Mouse (Mus musculus) limb, embryonic 12.5 days (tissue): ENCODE measurements around the gene Atp8a1. TPM values are rescaled to one million over a fixed set of nuclear protein-coding genes. Genes with fewer than 3 reads are reported as not detected.
"Not testable (repeated sequence)": the region's sequence is repeated elsewhere in the genome, so short reads cannot be mapped to it uniquely, and the experiment has no call there.

Experiments
- ATAC-seq: fragments of 200-750 bp; cut with Nextera tagmentation; 2 replicates; pipeline ENCODE4 v1.8.0; 2017; ENCODE audit warnings: low read depth, moderate TSS enrichment; ENCODE audit not compliant: insufficient number of reproducible peaks, insufficient read depth, low FRiP score, low TSS enrichment
- H3K27ac ChIP-seq: fragments of 300-500 bp; sonication (generic); 2 replicates; pipeline ENCODE4 v1.5.1; 2016; ENCODE audit warnings: mild to moderate bottlenecking, moderate library complexity
- H3K27me3 ChIP-seq: fragments of 300-500 bp; sonication (generic); 2 replicates; pipeline ENCODE4 v1.6.1; 2016; ENCODE audit warnings: mild to moderate bottlenecking, moderate library complexity
- H3K36me3 ChIP-seq: fragments of 300-500 bp; sonication (generic); 2 replicates; pipeline ENCODE4 v1.6.1; 2016; ENCODE audit warnings: mild to moderate bottlenecking, moderate library complexity
- H3K4me1 ChIP-seq: fragments of 300-500 bp; sonication (generic); replicated peaks from 2 replicates; pipeline ENCODE4 v1.6.1; 2016
- H3K4me2 ChIP-seq: fragments of 300-500 bp; sonication (generic); 2 replicates; pipeline ENCODE4 v1.6.1; 2016; ENCODE audit warnings: mild to moderate bottlenecking, moderate library complexity
- H3K4me3 ChIP-seq: fragments of 300-500 bp; sonication (generic); replicated peaks from 2 replicates; pipeline ENCODE4 v1.5.1; 2016; ENCODE audit warnings: mild to moderate bottlenecking
- H3K9ac ChIP-seq: fragments of 300-500 bp; sonication (generic); replicated peaks from 2 replicates; pipeline ENCODE4 v1.6.1; 2016; ENCODE audit warnings: mild to moderate bottlenecking, moderate library complexity
- H3K9me3 ChIP-seq: fragments of 300-500 bp; sonication (generic); 2 replicates; pipeline ENCODE4 v1.6.1; 2016; ENCODE audit warnings: mild to moderate bottlenecking, moderate library complexity
- WGBS: fragments of 180-500 bp; shearing (Covaris S2); methylation state at CpG from one replicate; pipeline ENCODE4 v1.1.7; 2016; 5-methylcytosine and 5-hydroxymethylcytosine counted together
- polyA plus RNA-seq: library from polyadenylated mRNA; unstranded; fragments of >200 nt; fragmentation: Nextera tagmentation; extraction: Ambion mirVana; gene quantifications from 2 replicates; pipeline ENCODE4 v1.2.1, GENCODE M21; 2016

Gene Atp8a1
- polyA plus RNA-seq, 1 experiment from 2014 or later: 7.2 TPM

DNA sequence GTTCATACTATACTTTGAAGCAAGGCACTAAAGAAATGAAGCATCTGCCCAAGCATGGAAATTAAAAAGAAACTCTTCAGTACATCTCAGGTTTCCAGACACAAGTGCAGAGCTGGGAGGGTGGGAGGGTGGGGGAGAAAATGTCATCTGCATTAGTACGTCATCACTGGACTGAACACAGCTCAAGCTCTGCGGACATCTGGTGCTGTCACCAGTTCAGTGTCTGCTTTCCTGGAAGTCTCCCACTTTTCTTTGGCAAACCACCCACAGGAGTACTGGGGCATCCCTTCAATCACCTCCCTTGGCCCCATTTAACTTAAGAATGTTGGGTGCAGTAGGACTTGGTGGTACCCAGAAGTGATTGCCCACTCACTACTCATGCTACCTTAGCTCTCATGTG is 22.6 kb downstream of the Atp8a1 start:
- ATAC-seq: no peak
- no peak overlapping the region for H3K27ac ChIP-seq
- WGBS: 81% methylated on average over 2 of the region's 2 CpGs

DNA sequence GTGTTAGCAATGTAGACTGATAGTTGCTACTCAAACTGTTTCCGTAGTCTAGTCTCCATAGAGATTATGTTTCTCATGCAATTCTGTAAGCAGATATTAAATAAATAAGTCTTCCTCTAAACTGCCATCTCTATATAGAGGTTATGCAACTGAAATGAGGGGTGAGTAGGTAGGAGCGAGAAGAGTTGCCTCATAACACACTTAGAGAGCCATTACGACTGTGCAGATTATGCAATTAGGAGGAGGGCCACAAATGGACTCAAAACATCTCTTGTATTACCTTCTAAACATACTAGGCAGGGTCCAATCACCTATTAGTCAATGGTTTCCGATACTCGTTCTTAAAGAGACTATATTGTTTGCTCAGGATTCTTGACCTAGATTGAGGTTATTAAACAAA is 23.5 kb downstream of the Atp8a1 start:
- H3K9ac ChIP-seq: no peak overlapping the region
- no peaks in the 10 kb centered on the region for H3K9me3 ChIP-seq
- no peaks in the 10 kb centered on the region for H3K4me1 ChIP-seq
- no peaks in the 10 kb centered on the region for H3K27me3 ChIP-seq
- no peak overlapping the region for H3K4me3 ChIP-seq
- no peaks in the 10 kb centered on the region for H3K36me3 ChIP-seq
- H3K4me2 ChIP-seq: no peak overlapping the region
- ATAC-seq: no peak
- H3K27ac ChIP-seq: no peak overlapping the region
- 83% methylated on average over 5 of the region's 5 CpGs for WGBS

More for the DNA sequence above, 22.6 kb downstream of the Atp8a1 start:
- no peaks in the 10 kb centered on the region for H3K9me3 ChIP-seq
- H3K4me3 ChIP-seq: no peak overlapping the region
- no peaks in the 10 kb centered on the region for H3K4me1 ChIP-seq
- no peaks in the 10 kb centered on the region for H3K36me3 ChIP-seq
- no peak overlapping the region for H3K4me2 ChIP-seq
- no peaks in the 10 kb centered on the region for H3K27me3 ChIP-seq
- H3K9ac ChIP-seq: no peak overlapping the region

DNA sequence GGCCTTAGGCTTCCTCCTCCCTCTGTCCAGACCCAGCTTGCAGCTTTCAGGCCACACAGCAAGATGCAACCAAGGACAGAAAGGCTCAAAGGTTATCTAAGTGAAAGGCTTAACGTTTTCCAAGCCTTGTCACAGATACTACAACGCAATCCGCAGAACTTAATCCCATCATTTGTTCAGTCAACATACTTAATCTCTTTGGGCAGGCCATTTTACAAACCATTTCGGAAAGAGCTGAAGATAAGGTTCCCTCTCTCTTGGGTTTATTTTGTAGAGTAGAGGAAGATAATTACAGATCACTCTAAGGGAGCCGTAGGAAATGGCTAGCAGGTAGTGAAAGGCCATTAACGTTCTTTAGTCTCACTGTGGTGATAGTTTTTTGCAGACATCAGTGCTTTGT is 24.6 kb downstream of the Atp8a1 start:
- no peak overlapping the region for H3K4me3 ChIP-seq
- H3K9ac ChIP-seq: no peak overlapping the region
- H3K4me1 ChIP-seq: no peaks in the 10 kb centered on the region
- H3K4me2 ChIP-seq: no peak overlapping the region
- H3K36me3 ChIP-seq: no peaks in the 10 kb centered on the region
- ATAC-seq: no peak
- WGBS: 76% methylated on average over 6 of the region's 6 CpGs
- no peaks in the 10 kb centered on the region for H3K9me3 ChIP-seq
- H3K27me3 ChIP-seq: no peaks in the 10 kb centered on the region
- no peak overlapping the region for H3K27ac ChIP-seq

DNA sequence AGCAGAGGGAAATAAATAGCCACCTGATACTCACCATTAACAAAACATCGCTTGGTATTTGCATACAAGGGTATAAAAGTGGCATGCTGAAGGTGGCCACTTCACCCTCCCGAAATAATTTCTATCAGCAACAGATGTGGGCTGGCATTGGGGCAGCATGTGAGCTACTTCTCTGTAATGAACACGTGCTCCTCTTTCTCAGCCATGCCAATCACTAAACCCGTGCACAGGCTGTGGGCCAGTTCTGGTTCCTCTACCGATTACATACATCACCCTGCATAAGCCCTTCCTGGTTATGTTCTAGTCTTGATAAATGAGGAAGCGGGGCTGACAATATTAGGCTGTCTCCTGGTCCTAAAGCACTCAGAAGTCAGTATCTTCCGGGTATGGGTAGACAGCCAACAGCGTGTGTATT is 25.2 kb downstream of the Atp8a1 start:
- 83% methylated on average over 8 of the region's 8 CpGs for WGBS
- Histone ChIP-seq H3K4me2 (no peak overlapping the region), H3K27ac (no peak overlapping the region), H3K4me3 (no peak overlapping the region), H3K36me3 (no peaks in the 10 kb centered on the region), H3K9ac (no peak overlapping the region), H3K9me3 (no peaks in the 10 kb centered on the region), H3K4me1 (no peaks in the 10 kb centered on the region), H3K27me3 (no peaks in the 10 kb centered on the region)
- no peak for ATAC-seq

DNA sequence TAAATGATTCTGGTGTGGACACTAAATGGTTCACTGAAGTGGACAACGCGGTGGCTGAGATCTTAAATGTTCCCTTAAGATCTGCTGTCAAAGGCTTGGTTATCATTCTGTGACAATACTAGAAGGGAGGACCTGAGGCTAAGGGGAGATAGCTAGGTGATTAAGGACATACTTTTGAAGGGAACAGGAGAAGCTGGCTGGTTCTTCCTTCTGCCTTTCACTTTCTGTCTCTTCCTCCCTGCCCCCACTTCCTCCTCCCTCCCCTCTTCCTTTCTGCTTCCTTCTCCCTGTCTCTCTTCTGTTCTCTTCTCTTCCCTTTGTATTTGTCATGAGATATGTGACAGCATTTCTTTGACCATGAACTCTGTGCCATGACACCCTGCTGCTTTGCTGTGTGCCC is 26.0 kb downstream of the Atp8a1 start:
- no peaks in the 10 kb centered on the region for H3K9me3 ChIP-seq
- no peaks in the 10 kb centered on the region for H3K36me3 ChIP-seq
- H3K4me2 ChIP-seq: no peak overlapping the region
- no peak overlapping the region for H3K27ac ChIP-seq
- WGBS: 94% methylated on average over 2 of the region's 2 CpGs
- ATAC-seq: no peak
- no peak overlapping the region for H3K4me3 ChIP-seq
- no peaks in the 10 kb centered on the region for H3K4me1 ChIP-seq
- H3K27me3 ChIP-seq: no peaks in the 10 kb centered on the region
- H3K9ac ChIP-seq: no peak overlapping the region

DNA sequence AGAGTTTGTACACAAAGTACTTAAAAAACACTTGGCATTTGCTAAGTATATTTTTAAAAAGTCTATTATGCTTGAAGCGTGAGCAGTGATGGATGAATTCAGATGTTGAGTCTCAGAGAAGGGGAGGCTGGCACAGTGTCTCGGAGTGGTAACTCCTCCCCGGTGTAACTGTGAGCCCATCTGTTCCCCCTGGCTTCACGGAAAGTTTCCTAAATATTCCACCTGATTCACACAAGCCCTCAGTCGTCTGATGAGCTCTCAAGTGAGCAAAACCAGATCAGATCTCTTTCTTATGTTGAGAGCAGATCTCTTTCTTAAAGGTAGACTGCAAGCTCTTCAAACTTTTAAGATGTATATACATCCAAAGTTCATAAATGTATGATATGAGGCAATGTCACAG is 27.8 kb downstream of the Atp8a1 start:
- H3K27ac ChIP-seq: no peak overlapping the region
- no peak overlapping the region for H3K4me3 ChIP-seq
- 76% methylated on average over 5 of the region's 5 CpGs for WGBS
- peaks cover 6% of the 10 kb centered on the region; the same call in 1 of the 2 replicates for H3K4me1 ChIP-seq
- no peak for ATAC-seq
- H3K4me2 ChIP-seq: no peak overlapping the region
- no peaks in the 10 kb centered on the region for H3K36me3 ChIP-seq
- H3K27me3 ChIP-seq: no peaks in the 10 kb centered on the region
- H3K9ac ChIP-seq: no peak overlapping the region
- no peaks in the 10 kb centered on the region for H3K9me3 ChIP-seq

DNA sequence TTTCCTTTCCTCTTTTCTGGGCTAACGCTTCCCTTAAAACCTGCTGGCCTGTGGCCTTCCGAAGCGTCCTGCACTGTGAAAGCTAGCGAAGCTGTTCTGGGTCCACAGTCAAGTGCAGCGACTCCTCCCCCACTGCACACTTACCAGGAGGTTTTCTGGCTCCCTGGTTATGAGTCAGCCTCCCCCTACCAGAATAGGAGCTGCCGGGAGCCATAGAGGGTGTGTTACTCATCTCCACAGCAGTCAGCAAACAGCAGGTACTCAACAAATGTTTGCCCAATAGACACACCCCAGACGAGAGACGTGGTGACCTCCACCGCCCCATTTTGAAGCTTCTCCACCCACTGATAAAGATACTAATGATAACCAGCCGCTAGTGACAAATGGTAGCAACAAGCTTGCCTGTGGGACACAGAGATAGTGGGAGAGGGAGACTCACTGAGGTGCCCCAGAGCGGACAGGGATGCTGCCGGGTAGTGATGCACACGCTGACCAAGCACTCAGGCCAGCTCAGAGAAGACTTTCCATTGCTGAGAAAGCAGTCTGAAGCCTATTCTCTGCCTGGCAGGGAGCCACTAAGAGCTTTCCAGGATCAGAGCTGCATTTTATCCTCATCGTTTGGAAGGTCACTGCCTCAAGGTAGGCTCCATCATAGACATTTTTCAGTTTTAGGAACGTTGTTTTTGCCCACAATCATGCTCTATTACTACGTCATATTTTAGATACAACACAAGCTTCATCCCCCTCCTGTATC is 31.5 kb downstream of the Atp8a1 start:
- peaks cover 9% of the 10 kb centered on the region; the same call in 1 of the 2 replicates for H3K4me1 ChIP-seq
- H3K4me3 ChIP-seq: no peak overlapping the region
- WGBS: 55% methylated on average over 16 of the region's 16 CpGs
- no peaks in the 10 kb centered on the region for H3K9me3 ChIP-seq
- H3K27ac ChIP-seq: no peak overlapping the region
- H3K9ac ChIP-seq: no peak overlapping the region
- 0 out of 2 replicates have a peak, but pooled peaks have one; percentile 42 for ATAC-seq
- H3K4me2 ChIP-seq: no peak overlapping the region
- no peaks in the 10 kb centered on the region for H3K27me3 ChIP-seq
- no peaks in the 10 kb centered on the region for H3K36me3 ChIP-seq

DNA sequence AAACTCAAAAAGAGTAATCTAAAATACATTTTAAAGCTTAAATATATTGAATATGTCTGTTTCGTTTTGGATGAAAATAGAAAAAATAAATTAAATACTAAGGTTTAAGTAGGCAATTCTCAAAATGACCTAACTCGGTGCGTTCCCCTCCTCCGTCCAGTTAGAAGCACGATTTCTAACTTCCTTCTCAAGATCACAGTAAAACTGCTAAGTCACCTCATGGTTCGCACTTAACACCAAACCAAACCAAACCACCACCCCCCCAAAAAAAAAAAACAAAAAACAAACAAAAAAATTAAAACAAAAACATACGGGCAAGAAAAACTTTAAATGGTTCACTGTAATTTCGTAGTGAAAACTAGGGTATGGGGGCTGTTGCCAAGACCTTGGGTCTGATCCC is 32.2 kb downstream of the Atp8a1 start:
- not testable (repeated sequence) for H3K27me3 ChIP-seq, H3K4me1 ChIP-seq, H3K9me3 ChIP-seq, H3K27ac ChIP-seq, ATAC-seq, H3K4me3 ChIP-seq, H3K9ac ChIP-seq, H3K36me3 ChIP-seq, H3K4me2 ChIP-seq
- WGBS: 81% methylated on average over 8 of the region's 8 CpGs

DNA sequence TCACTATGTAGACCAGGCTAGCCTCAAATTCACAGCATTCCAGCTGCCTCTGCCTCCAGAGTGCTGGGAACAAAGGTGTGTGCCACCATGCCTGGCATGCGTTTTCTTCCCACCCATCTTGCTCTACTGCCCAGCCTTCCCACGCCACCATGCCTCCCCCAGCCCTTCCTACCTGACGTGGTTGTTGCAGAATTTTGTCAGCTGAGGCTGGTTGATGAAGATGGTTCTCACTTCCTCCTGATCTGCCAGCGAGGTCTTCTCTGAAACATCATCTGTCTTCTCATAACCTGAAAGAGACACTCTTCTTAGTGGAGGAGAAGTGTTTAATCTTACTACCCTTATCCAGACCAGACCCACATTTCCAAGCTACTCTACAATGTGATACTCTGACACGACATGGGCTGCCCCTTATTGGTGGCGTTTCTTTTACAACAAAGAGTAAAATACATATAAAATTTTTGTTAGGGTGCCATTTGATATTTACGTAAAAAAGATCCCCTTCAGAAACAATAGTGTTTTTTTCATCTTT is 32.7 kb downstream of the Atp8a1 start:
- H3K9me3 ChIP-seq: no peaks in the 10 kb centered on the region
- no peaks in the 10 kb centered on the region for H3K27me3 ChIP-seq
- peaks cover 9% of the 10 kb centered on the region; the same call in 1 of the 2 replicates for H3K4me1 ChIP-seq
- ATAC-seq: no peak
- no peak overlapping the region for H3K4me3 ChIP-seq
- no peaks in the 10 kb centered on the region for H3K36me3 ChIP-seq
- 82% methylated on average over 7 of the region's 7 CpGs for WGBS
- H3K27ac ChIP-seq: no peak overlapping the region
- no peak overlapping the region for H3K9ac ChIP-seq
- H3K4me2 ChIP-seq: no peak overlapping the region

DNA sequence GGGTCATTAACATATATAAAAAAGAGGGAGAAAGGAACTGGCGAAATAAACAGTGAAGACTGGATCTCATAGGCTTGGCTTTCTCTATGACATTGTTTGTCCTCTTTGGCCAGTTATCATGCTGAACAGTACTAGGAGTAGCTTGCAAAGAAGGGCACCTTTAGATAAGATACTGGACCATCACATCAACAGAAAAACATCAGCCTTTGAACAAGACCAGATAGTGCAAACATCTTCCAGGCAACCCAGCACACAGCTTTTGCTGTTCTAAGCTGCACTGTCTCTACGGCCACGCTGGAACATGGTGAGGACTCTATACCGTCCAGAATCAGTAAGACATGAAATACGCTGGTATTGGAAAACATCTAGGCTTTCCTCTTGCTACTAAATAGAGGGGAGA is 33.9 kb downstream of the Atp8a1 start:
- H3K9me3 ChIP-seq: no peaks in the 10 kb centered on the region
- H3K4me2 ChIP-seq: no peak overlapping the region
- H3K4me3 ChIP-seq: no peak overlapping the region
- H3K4me1 ChIP-seq: peaks cover 9% of the 10 kb centered on the region; the same call in 1 of the 2 replicates
- WGBS: 97% methylated on average over 5 of the region's 5 CpGs
- no peaks in the 10 kb centered on the region for H3K36me3 ChIP-seq
- no peak overlapping the region for H3K27ac ChIP-seq
- H3K27me3 ChIP-seq: no peaks in the 10 kb centered on the region
- ATAC-seq: no peak
- no peak overlapping the region for H3K9ac ChIP-seq

DNA sequence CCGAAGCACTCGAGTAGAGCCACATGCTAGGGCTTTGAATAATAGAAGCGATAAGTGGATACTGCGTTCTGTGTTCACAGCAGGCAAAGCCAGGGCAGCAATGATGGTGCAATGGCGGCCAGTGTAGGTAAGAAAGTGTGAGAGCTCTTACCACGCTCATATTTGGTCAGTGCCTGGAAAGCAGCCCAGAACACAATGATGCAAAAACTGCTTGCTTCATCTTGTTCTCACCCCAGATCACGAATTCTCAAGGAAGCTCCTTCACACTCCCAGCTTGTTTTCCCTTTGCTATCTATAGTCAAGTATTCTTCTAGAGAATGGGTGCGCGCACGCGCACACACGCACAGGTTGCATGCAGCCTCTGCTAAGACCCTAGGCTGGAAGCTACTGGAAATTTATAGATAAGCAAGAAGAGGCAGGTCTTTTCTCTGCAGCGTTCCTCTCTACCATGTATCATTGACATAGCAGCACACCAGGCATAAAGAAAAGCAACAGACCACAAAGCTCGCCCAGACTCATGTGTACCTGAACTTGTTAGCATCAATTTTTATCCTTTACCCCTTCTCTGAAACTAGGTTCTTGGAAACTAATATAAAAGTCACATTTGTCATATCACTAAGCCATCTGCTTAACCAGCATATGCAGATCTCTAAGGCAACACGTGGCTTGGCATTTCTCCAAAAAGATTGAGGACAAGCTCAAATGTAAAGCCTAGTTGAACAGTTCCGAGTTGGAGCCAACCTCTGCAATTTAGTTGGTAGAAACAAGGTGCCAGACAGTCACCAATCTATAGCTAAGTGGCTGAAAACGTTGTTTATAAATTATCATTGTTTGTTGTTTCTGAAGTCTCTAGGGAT is 44.8 kb downstream of the Atp8a1 start:
- Histone ChIP-seq H3K27me3 (no peaks in the 10 kb centered on the region), H3K4me1 (peaks cover 7% of the 10 kb centered on the region; the same call in 1 of the 2 replicates), H3K9ac (no peak overlapping the region), H3K9me3 (no peaks in the 10 kb centered on the region), H3K27ac (no peak overlapping the region), H3K4me3 (no peak overlapping the region), H3K4me2 (no peak overlapping the region), H3K36me3 (no peaks in the 10 kb centered on the region)
- 89% methylated on average over 17 of the region's 17 CpGs for WGBS
- no peak for ATAC-seq
